Mouse (Mus musculus): ENCODE measurements around the gene Fermt3. TPM values are rescaled to one million over a fixed set of nuclear protein-coding genes. Genes with fewer than 3 reads are reported as not detected.

The Fermt3 gene
- polyA plus RNA-seq, 1 experiment, result 48.3 TPM

- Histone ChIP-seq H3K9me3 (ENCODE audit: control insufficient read depth, low read length) (no peaks in the 10 kb centered on the region), H3K4me3 (replicated peaks) (no peak overlapping the region), H3K4me1 (ENCODE audit: control insufficient read depth) (peaks cover 54% of the 10 kb centered on the region), H3K27me3 (ENCODE audit: control insufficient read depth) (no peaks in the 10 kb centered on the region), H3K36me3 (ENCODE audit: control insufficient read depth) (peaks cover 84% of the 10 kb centered on the region)
- no peak for TF ChIP-seq TAL1 (IDR thresholded peaks at IDR 0.05; ENCODE audit: low read length)
- no peak for TF ChIP-seq GATA1 (IDR thresholded peaks at IDR 0.05; ENCODE audit: low read length)
These were observed 4.7 kb downstream of the Fermt3 start for GRCm38 (mm10) chr19:7014481-7015135.

GRCm38 (mm10) chr19:7013984-7014383, 5.3 kb downstream of the Fermt3 start:
- Histone ChIP-seq H3K4me1 (ENCODE audit: control insufficient read depth) (peaks cover 48% of the 10 kb centered on the region), H3K9me3 (ENCODE audit: control insufficient read depth, low read length) (no peaks in the 10 kb centered on the region), H3K36me3 (ENCODE audit: control insufficient read depth) (peaks cover 83% of the 10 kb centered on the region), H3K27me3 (ENCODE audit: control insufficient read depth) (no peaks in the 10 kb centered on the region), H3K4me3 (replicated peaks) (no peak overlapping the region)
- TF ChIP-seq GATA1 (IDR thresholded peaks at IDR 0.05; ENCODE audit: low read length), result no peak

- Histone ChIP-seq H3K27me3 (ENCODE audit: control insufficient read depth) (no peaks in the 10 kb centered on the region), H3K36me3 (ENCODE audit: control insufficient read depth) (peaks cover 80% of the 10 kb centered on the region), H3K4me3 (replicated peaks) (no peak overlapping the region), H3K4me1 (ENCODE audit: control insufficient read depth) (peaks cover 34% of the 10 kb centered on the region), H3K9me3 (ENCODE audit: control insufficient read depth, low read length) (no peaks in the 10 kb centered on the region)
- TF ChIP-seq TAL1 (IDR thresholded peaks at IDR 0.05; ENCODE audit: low read length), result no peak
These were observed 6.8 kb downstream of the Fermt3 start for GRCm38 (mm10) chr19:7012426-7012825.

- H3K4me3 ChIP-seq (replicated peaks), result no peak overlapping the region
- TF ChIP-seq TAL1 (IDR thresholded peaks at IDR 0.05; ENCODE audit: low read length) (no peak), GATA1 (IDR thresholded peaks at IDR 0.05; ENCODE audit: low read length) (no peak)
- no peaks in the 10 kb centered on the region for H3K9me3 ChIP-seq (ENCODE audit: control insufficient read depth, low read length)
- H3K36me3 ChIP-seq (ENCODE audit: control insufficient read depth), result peaks cover 77% of the 10 kb centered on the region
- H3K4me1 ChIP-seq (ENCODE audit: control insufficient read depth), result peaks cover 4% of the 10 kb centered on the region
- H3K27me3 ChIP-seq (ENCODE audit: control insufficient read depth), result no peaks in the 10 kb centered on the region
These were observed 12.2 kb downstream of the Fermt3 start for GRCm38 (mm10) chr19:7006892-7007593.

GRCm38 (mm10) chr19:6999360-7000063, 19.8 kb downstream of the Fermt3 start:
- Histone ChIP-seq H3K4me1 (ENCODE audit: control insufficient read depth) (peaks cover 39% of the 10 kb centered on the region), H3K9me3 (ENCODE audit: control insufficient read depth, low read length) (no peaks in the 10 kb centered on the region), H3K27me3 (ENCODE audit: control insufficient read depth) (no peaks in the 10 kb centered on the region), H3K36me3 (ENCODE audit: control insufficient read depth) (peaks cover 76% of the 10 kb centered on the region), H3K4me3 (replicated peaks) (no peak overlapping the region)
- no peak for TF ChIP-seq GATA1 (IDR thresholded peaks at IDR 0.05; ENCODE audit: low read length)
- no peak for TF ChIP-seq TAL1 (IDR thresholded peaks at IDR 0.05; ENCODE audit: low read length)

GRCm38 (mm10) chr19:6997721-6998290, 21.5 kb downstream of the Fermt3 start:
- Histone ChIP-seq H3K36me3 (ENCODE audit: control insufficient read depth) (peaks cover 60% of the 10 kb centered on the region), H3K4me1 (ENCODE audit: control insufficient read depth) (peaks cover 52% of the 10 kb centered on the region), H3K9me3 (ENCODE audit: control insufficient read depth, low read length) (no peaks in the 10 kb centered on the region)

GRCm38 (mm10) chr19:6996006-6996405, 23.3 kb downstream of the Fermt3 start, which contains the start of the genes Nudt22 and Trpt1:
TSS of gene Nudt22 (minus strand) at chr19:6996117.
TSS of gene Trpt1 (plus strand) at chr19:6996131.
- Histone ChIP-seq H3K9me3 (ENCODE audit: control insufficient read depth, low read length) (no peaks in the 10 kb centered on the region), H3K4me1 (ENCODE audit: control insufficient read depth) (peaks cover 64% of the 10 kb centered on the region), H3K36me3 (ENCODE audit: control insufficient read depth) (peaks cover 42% of the 10 kb centered on the region), H3K4me3 (replicated peaks) (peak within 1 kb of the TSS; percentile 71), H3K27me3 (ENCODE audit: control insufficient read depth) (no peaks in the 10 kb centered on the region)
- TF ChIP-seq TAL1 (IDR thresholded peaks at IDR 0.05; ENCODE audit: low read length) (no peak), GATA1 (IDR thresholded peaks at IDR 0.05; ENCODE audit: low read length) (no peak)

More at GRCm38 (mm10) chr19:6997721-6998290, 21.5 kb downstream of the Fermt3 start:
- no peak overlapping the region for H3K4me3 ChIP-seq (replicated peaks)
- no peak for TF ChIP-seq GATA1 (IDR thresholded peaks at IDR 0.05; ENCODE audit: low read length)
- TF ChIP-seq TAL1 (IDR thresholded peaks at IDR 0.05; ENCODE audit: low read length), result no peak
- no peaks in the 10 kb centered on the region for H3K27me3 ChIP-seq (ENCODE audit: control insufficient read depth)

GRCm38 (mm10) chr19:6995255-6995991, 23.8 kb downstream of the Fermt3 start:
- Histone ChIP-seq H3K4me1 (ENCODE audit: control insufficient read depth) (peaks cover 66% of the 10 kb centered on the region), H3K36me3 (ENCODE audit: control insufficient read depth) (peaks cover 37% of the 10 kb centered on the region), H3K4me3 (replicated peaks) (peak overlapping the region; percentile 71), H3K9me3 (ENCODE audit: control insufficient read depth, low read length) (no peaks in the 10 kb centered on the region), H3K27me3 (ENCODE audit: control insufficient read depth) (no peaks in the 10 kb centered on the region)
- TF ChIP-seq TAL1 (IDR thresholded peaks at IDR 0.05; ENCODE audit: low read length) (no peak), GATA1 (IDR thresholded peaks at IDR 0.05; ENCODE audit: low read length) (no peak)
